Mouse (Mus musculus) olfactory bulb, adult 2 months (tissue): Measurements from ENCODE around the gene Itm2c. TPM values are rescaled to one million over a fixed set of nuclear protein-coding genes. Genes with fewer than 3 reads are reported as not detected.

Experiments
- H3K27ac ChIP-seq: fragments of 200-500 bp; 2 replicates; pipeline ENCODE4 v1.5.1; 2012; ENCODE audit warnings: low read depth, low read length; ENCODE audit not compliant: insufficient read depth
- H3K4me1 ChIP-seq: fragments of 200-500 bp; 2 replicates; pipeline ENCODE4 v1.6.1; 2012; ENCODE audit warnings: low read length; ENCODE audit not compliant: control insufficient read depth, insufficient read depth
- H3K4me3 ChIP-seq: fragments of 200-500 bp; 2 replicates; pipeline ENCODE4 v1.5.1; 2012; ENCODE audit warnings: mild to moderate bottlenecking, low read depth, low read length, moderate library complexity; ENCODE audit not compliant: insufficient read depth
- CTCF ChIP-seq: fragments of 200-500 bp; IDR thresholded peaks from 2 replicates; pipeline ENCODE4 v1.5.1; 2012; ENCODE audit warnings: low read depth, mild to moderate bottlenecking, low read length, moderate library complexity; ENCODE audit not compliant: insufficient read depth
- POLR2A ChIP-seq: fragments of 200-500 bp; IDR thresholded peaks from 2 replicates; pipeline ENCODE4 v1.6.1; 2012; ENCODE audit warnings: mild to moderate bottlenecking, low read depth, low read length, moderate library complexity; ENCODE audit not compliant: insufficient read depth
- WGBS: fragments of 180-500 bp; shearing (Covaris S2); methylation state at CpG from one replicate; pipeline ENCODE4 v1.1.7; 2018; 5-methylcytosine and 5-hydroxymethylcytosine counted together
- polyA plus RNA-seq: library from polyadenylated mRNA; stranded (reverse); fragments of >200 nt; gene quantifications from 2 replicates; pipeline ENCODE4 v1.2.4, GENCODE M21; 2012; ENCODE audit warnings: low replicate concordance; ENCODE audit not compliant: missing spikeins, insufficient read depth, insufficient read length

Itm2c gene
- polyA plus RNA-seq, 1 experiment = not detected

GRCm38 (mm10) chr1:85925183-85925582 is 31.1 kb downstream of the Itm2c start:
- H3K27ac ChIP-seq = no peak overlapping the region
- TF ChIP-seq POLR2A = no peak
- TF ChIP-seq CTCF = no peak
- H3K4me1 ChIP-seq = peaks cover 31% of the 10 kb centered on the region
- H3K4me3 ChIP-seq = no peak overlapping the region
- WGBS = 95% methylated on average over 5 of the region's 5 CpGs

GRCm38 (mm10) chr1:85928057-85928687 is 34.1 kb downstream of the Itm2c start, which contains the start of gene 4933407L21Rik:
Gene 4933407L21Rik, plus strand, starts transcription at chr1:85928483.
- TF ChIP-seq POLR2A (no peak), CTCF (no peak)
- peak within 1 kb of the TSS; percentile 4; the same call in 1 of the 2 replicates for H3K4me3 ChIP-seq
- peak within 1 kb of the TSS; percentile 89 for H3K27ac ChIP-seq
- WGBS = 9% methylated on average over 4 of the region's 4 CpGs
- peaks cover 31% of the 10 kb centered on the region for H3K4me1 ChIP-seq

- H3K4me3 ChIP-seq = peak overlapping the region; percentile 4; the same call in 1 of the 2 replicates
- peak overlapping the region; percentile 75 for H3K27ac ChIP-seq
- TF ChIP-seq POLR2A (no peak), CTCF (no peak)
- peaks cover 35% of the 10 kb centered on the region for H3K4me1 ChIP-seq
- 17% methylated on average over 4 of the region's 4 CpGs for WGBS
Observed at GRCm38 (mm10) chr1:85928688-85929065, 34.6 kb downstream of the Itm2c start.

GRCm38 (mm10) chr1:85929406-85929805 is 35.3 kb downstream of the Itm2c start:
- 83% methylated on average over 6 of the region's 6 CpGs for WGBS
- Histone ChIP-seq H3K27ac (peak overlapping the region; percentile 75), H3K4me1 (peaks cover 41% of the 10 kb centered on the region)

GRCm38 (mm10) chr1:85931170-85931569 is 37.1 kb downstream of the Itm2c start:
- Histone ChIP-seq H3K4me3 (no peak overlapping the region), H3K4me1 (peaks cover 51% of the 10 kb centered on the region), H3K27ac (peak overlapping the region; percentile 65)
- WGBS = 47% methylated on average over 5 of the region's 5 CpGs
- no peak for TF ChIP-seq POLR2A
- no peak for TF ChIP-seq CTCF

More at GRCm38 (mm10) chr1:85929406-85929805, 35.3 kb downstream of the Itm2c start:
- 0 out of 2 replicates have a peak overlapping the region, but pooled peaks have one; percentile 4 for H3K4me3 ChIP-seq
- no peak for TF ChIP-seq POLR2A
- TF ChIP-seq CTCF = no peak

GRCm38 (mm10) chr1:85933226-85933625 is 39.1 kb downstream of the Itm2c start:
- peaks cover 61% of the 10 kb centered on the region for H3K4me1 ChIP-seq
- H3K27ac ChIP-seq = peak overlapping the region; percentile 86
- no peak overlapping the region for H3K4me3 ChIP-seq
- 12% methylated on average over 7 of the region's 7 CpGs for WGBS
- TF ChIP-seq CTCF (no peak), POLR2A (no peak)

- 13% methylated on average over 11 of the region's 11 CpGs for WGBS
- Histone ChIP-seq H3K4me3 (no peak overlapping the region), H3K4me1 (peaks cover 59% of the 10 kb centered on the region), H3K27ac (peak overlapping the region; percentile 86)
- no peak for TF ChIP-seq CTCF
- no peak for TF ChIP-seq POLR2A
Observed at GRCm38 (mm10) chr1:85933631-85934465, 39.8 kb downstream of the Itm2c start.

GRCm38 (mm10) chr1:85934560-85934959 is 40.5 kb downstream of the Itm2c start:
- TF ChIP-seq POLR2A (no peak), CTCF (no peak)
- H3K4me1 ChIP-seq = peaks cover 57% of the 10 kb centered on the region

More at GRCm38 (mm10) chr1:85934560-85934959, 40.5 kb downstream of the Itm2c start:
- H3K4me3 ChIP-seq = no peak overlapping the region
- WGBS = 40% methylated on average over 7 of the region's 7 CpGs
- H3K27ac ChIP-seq = peak overlapping the region; percentile 65
